Mouse (Mus musculus): ENCODE measurements around the gene Rab29.
"Not testable (repeated sequence)": the region's sequence is repeated elsewhere in the genome, so short reads cannot be mapped to it uniquely, and the experiment has no call there.

DNA sequence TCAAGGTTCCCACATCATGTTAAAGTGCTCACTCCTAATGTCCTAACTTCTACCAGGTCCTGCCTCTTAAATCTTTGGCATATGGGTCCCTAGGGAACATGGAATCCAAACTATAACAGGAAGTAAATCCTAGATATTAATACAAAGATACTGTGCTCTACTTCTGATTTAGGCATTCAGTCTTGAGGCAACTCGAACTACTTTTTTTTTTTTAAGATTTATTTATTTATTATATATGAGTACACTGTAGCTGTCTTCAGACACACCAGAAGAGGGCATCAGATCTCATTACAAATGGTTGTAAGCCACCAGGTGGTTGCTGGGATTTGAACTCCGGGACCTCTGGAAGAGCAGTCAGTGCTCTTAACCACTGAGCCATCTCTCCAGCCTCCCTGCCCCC is 42.2 kb downstream of the Rab29 start:
- not testable (repeated sequence) for TF ChIP-seq CTCF (IDR thresholded peaks at IDR 0.05; ENCODE audit: low read depth, low read length); POLR2A (IDR thresholded peaks at IDR 0.05; ENCODE audit: borderline replicate concordance, low read depth, low read length)
